In genomic region chr9:71591106-71591505, GRCm38 (mm10) we compare ENCODE assay signal across 13 mouse cellular contexts. TPM values are rescaled to one million over a fixed set of nuclear protein-coding genes. Genes with fewer than 3 reads are reported as not detected.
DNase-seq lines count a peak whose midpoint lies in the region; ATAC-seq and TF ChIP-seq lines count a peak whose summit lies in the region.
"Had no signal": no experiment of that assay in that cellular context is flagged by ENCODE, and none has a peak within 500 bp of the region (broad histone marks: within the 10 kb centered on the region; RNA-seq: fewer than 3 reads in every experiment).

No protein-coding gene starts in this region.

- peak overlapping the region; percentile 50 for H3K9ac ChIP-seq in heart, embryonic 11.5 days (ENCODE audit: low read depth, low read length)
- H3K9ac ChIP-seq in lung, embryonic 16.5 days (ENCODE audit: low read length), result peak overlapping the region; percentile 86
- no peak overlapping the region; the same call in 1 of the 2 replicates for H3K9ac ChIP-seq in stomach, postnatal 0 days (ENCODE audit: low read length)

- DNase-seq in heart, adult 8-10 months (ENCODE audit: low spot score), result no peak
- DNase-seq in lung, postnatal 4 days, result no peak
- DNase-seq in limb, embryonic 10.5 days (ENCODE audit: low spot score), result no peak
- no peak for DNase-seq in stomach, postnatal 0 days (ENCODE audit: low spot score)
- no peak for DNase-seq in urinary bladder, postnatal 25 days (ENCODE audit: low spot score)
- no peak for DNase-seq in urinary bladder, postnatal 14 days (ENCODE audit: low spot score)
- DNase-seq: adrenal gland, postnatal 36 days; cerebellum, postnatal 14 days had no signal

- H3K4me3 ChIP-seq in heart, embryonic 11.5 days (ENCODE audit: low read depth, low read length), result peak overlapping the region; percentile 63
- peak overlapping the region; percentile 74 for H3K4me3 ChIP-seq in lung, embryonic 16.5 days (ENCODE audit: low read length)
- H3K4me3 ChIP-seq in limb, embryonic 10.5 days, result peak overlapping the region; percentile 63; the same call in 1 of the 2 replicates
- peak overlapping the region; percentile 51 for H3K4me3 ChIP-seq in stomach, postnatal 0 days (ENCODE audit: low read depth, low read length)

- peak overlapping the region; percentile 76 for H3K4me2 ChIP-seq in heart, embryonic 11.5 days
- peak overlapping the region; percentile 91 for H3K4me2 ChIP-seq in lung, embryonic 16.5 days (ENCODE audit: low read depth, low read length)
- H3K4me2 ChIP-seq in stomach, postnatal 0 days (replicated peaks; ENCODE audit: low read depth), result peak overlapping the region; percentile 82

- TF ChIP-seq EP300 in stomach, postnatal 0 days (optimal IDR thresholded peaks at IDR 0.05), result no peak

- H3K27me3 ChIP-seq in heart, embryonic 11.5 days (ENCODE audit: control insufficient read depth, insufficient read depth, low read length), result peaks cover 1% of the 10 kb centered on the region; the same call in 1 of the 2 replicates
- H3K27me3 ChIP-seq in lung, embryonic 16.5 days (ENCODE audit: control insufficient read depth, insufficient read depth, low read depth, low read length), result no peaks in the 10 kb centered on the region
- H3K27me3 ChIP-seq in limb, embryonic 10.5 days (ENCODE audit: low read depth, poor library complexity, severe bottlenecking), result peaks cover 25% of the 10 kb centered on the region
- H3K27me3 ChIP-seq in stomach, postnatal 0 days (ENCODE audit: control insufficient read depth, insufficient read depth, low read length), result no peaks in the 10 kb centered on the region
- H3K27me3 ChIP-seq: Patski had no signal

- no peaks in the 10 kb centered on the region for H3K9me3 ChIP-seq in heart, embryonic 11.5 days (replicated peaks; ENCODE audit: control insufficient read depth, low read length)
- H3K9me3 ChIP-seq in lung, embryonic 16.5 days (ENCODE audit: control insufficient read depth, low read length), result no peaks in the 10 kb centered on the region
- H3K9me3 ChIP-seq in limb, embryonic 10.5 days (replicated peaks), result no peaks in the 10 kb centered on the region
- no peaks in the 10 kb centered on the region for H3K9me3 ChIP-seq in stomach, postnatal 0 days (ENCODE audit: control insufficient read depth, low read length)
- H3K9me3 ChIP-seq: forebrain, embryonic 12.5 days had no signal

- no peak for TF ChIP-seq CTCF in stomach, postnatal 0 days (IDR thresholded peaks at IDR 0.05; ENCODE audit: low read depth)

- H3K27ac ChIP-seq in heart, embryonic 11.5 days (ENCODE audit: low read depth, low read length), result no peak overlapping the region
- H3K27ac ChIP-seq in lung, embryonic 16.5 days (ENCODE audit: low read length), result peak overlapping the region; percentile 59; the same call in 1 of the 2 replicates
- no peak overlapping the region for H3K27ac ChIP-seq in limb, embryonic 10.5 days
- peak overlapping the region; percentile 9; the same call in 1 of the 2 replicates for H3K27ac ChIP-seq in stomach, postnatal 0 days (replicated peaks)
- H3K27ac ChIP-seq: forebrain, embryonic 12.5 days had no signal

- peaks cover 30% of the 10 kb centered on the region for H3K4me1 ChIP-seq in heart, embryonic 11.5 days (ENCODE audit: control insufficient read depth, insufficient read depth, low read length)
- peaks cover 21% of the 10 kb centered on the region for H3K4me1 ChIP-seq in lung, embryonic 16.5 days (replicated peaks; ENCODE audit: control insufficient read depth, insufficient read depth, low read length)
- H3K4me1 ChIP-seq in limb, embryonic 10.5 days, result peaks cover 14% of the 10 kb centered on the region
- peaks cover 7% of the 10 kb centered on the region; the same call in 1 of the 2 replicates for H3K4me1 ChIP-seq in stomach, postnatal 0 days (replicated peaks; ENCODE audit: control insufficient read depth, insufficient read depth)

- no peaks in the 10 kb centered on the region for H3K36me3 ChIP-seq in heart, embryonic 11.5 days (ENCODE audit: control insufficient read depth, insufficient read depth, low read length)
- no peaks in the 10 kb centered on the region for H3K36me3 ChIP-seq in lung, embryonic 16.5 days (ENCODE audit: control insufficient read depth, insufficient read depth, low read length)
- H3K36me3 ChIP-seq in limb, embryonic 10.5 days, result no peaks in the 10 kb centered on the region
- H3K36me3 ChIP-seq in stomach, postnatal 0 days (ENCODE audit: control insufficient read depth, insufficient read depth, low read length), result no peaks in the 10 kb centered on the region
- H3K36me3 ChIP-seq: forebrain, embryonic 12.5 days had no signal

- no peak for ATAC-seq in heart, embryonic 11.5 days (replicated peaks; ENCODE audit: insufficient number of reproducible peaks, low FRiP score, low TSS enrichment)
- no peak for ATAC-seq in lung, embryonic 16.5 days (ENCODE audit: low read depth)
- ATAC-seq in stomach, postnatal 0 days (ENCODE audit: low FRiP score, low TSS enrichment), result no peak
- ATAC-seq: midbrain, embryonic 16.5 days; Patski had no signal

- WGBS in heart, embryonic 11.5 days (ENCODE audit: insufficient replicate concordance), result 26% methylated on average over 5 of the region's 5 CpGs
- 16% methylated on average over 5 of the region's 5 CpGs for WGBS in lung, embryonic 16.5 days
- 77% methylated on average over 5 of the region's 5 CpGs for WGBS in limb, embryonic 10.5 days
- WGBS in stomach, postnatal 0 days, result 32% methylated on average over 5 of the region's 5 CpGs

RNA-seq across cellular contexts. Expression of gene Myzap, which starts 1.1 kb away (rescaled TPM):
- 51.3 and 58.0 TPM in 2 replicates for polyA plus RNA-seq in heart, embryonic 11.5 days (2014; fragmentation: Nextera tagmentation; extraction: Ambion mirVana)
- total RNA-seq in heart, adult 8-10 months (2022), result 100 to 1,000 TPM; 373 to 483 (median 430) TPM
- 65.8 and 66.7 TPM in 2 replicates for polyA plus RNA-seq in lung, embryonic 16.5 days (2015; fragmentation: Nextera tagmentation; extraction: Ambion mirVana)
- 4.7 and 5.8 TPM in 2 replicates for polyA plus RNA-seq in limb, embryonic 10.5 days (2016; fragmentation: Nextera tagmentation; extraction: Ambion mirVana)
- 21.9 and 25.7 TPM in 2 replicates for polyA plus RNA-seq in stomach, postnatal 0 days (2015; fragmentation: Nextera tagmentation; extraction: Ambion mirVana)

Comparison
In these comparisons a context has a peak if more than half of its experiments do, and no peak if none do; other contexts are left out.
1. H3K27ac ChIP-seq: peak in lung, embryonic 16.5 days (single experiment) and stomach, postnatal 0 days (single experiment); none in heart, embryonic 11.5 days (single experiment) and limb, embryonic 10.5 days (single experiment).
2. Peak in every context shown above with its lines, with median percentiles within 50 percentile points of each other: H3K4me2 ChIP-seq and H3K4me3 ChIP-seq.